Mouse (Mus musculus) megakaryocyte-erythroid progenitor cell, adult 5-6 weeks (primary cell): Measurements from ENCODE around the gene Zfp735. TPM values are rescaled to one million over a fixed set of nuclear protein-coding genes. Genes with fewer than 3 reads are reported as not detected.

Experiments
- ATAC-seq: replicated peaks from 2 replicates; pipeline ENCODE4 v1.8.0; 2016; ENCODE audit warnings: mild to moderate bottlenecking, inconsistent platforms; ENCODE audit not compliant: severe bottlenecking, poor library complexity, low FRiP score, low TSS enrichment
- total RNA-seq, 2 experiments: library from RNA; stranded (forward) in 1 of 2; stranded (reverse) in 1 of 2; fragments of 200-1000, 215-1000 nt in 1 of 2; fragments of >200 nt in 1 of 2; fragmentation: Nextera tagmentation in 1 of 2; gene quantifications; 2 replicates each; pipeline ENCODE4 v1.2.3; 2014 to 2017

The Zfp735 gene
- not detected in 2 replicates for total RNA-seq (2014; fragmentation: Nextera tagmentation)
- total RNA-seq (2017), result not detected in 2 replicates

DNA sequence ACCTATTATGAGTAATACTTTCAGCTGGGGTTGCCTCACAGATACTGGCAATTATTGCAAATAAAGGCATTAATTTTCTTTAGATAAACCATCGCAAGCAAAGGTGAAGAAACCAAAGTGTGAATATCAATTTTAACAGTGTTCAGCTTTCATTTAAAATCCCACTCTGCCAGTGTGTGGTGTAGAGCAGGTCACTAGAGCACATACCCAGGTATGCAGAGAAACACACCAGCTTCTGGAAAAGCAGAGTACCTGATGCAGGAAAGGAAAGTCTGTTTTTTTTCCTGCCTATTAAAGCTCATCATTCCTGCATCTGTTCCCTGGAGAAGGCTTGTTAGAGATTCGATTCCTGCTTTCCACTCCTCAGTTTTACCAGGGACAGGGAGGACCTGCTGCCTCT lies at the start of gene Zfp735:
TSS of gene Zfp735 (plus strand) at position 301 of the 400 bp plus-strand sequence.
- ATAC-seq, result no peak

DNA sequence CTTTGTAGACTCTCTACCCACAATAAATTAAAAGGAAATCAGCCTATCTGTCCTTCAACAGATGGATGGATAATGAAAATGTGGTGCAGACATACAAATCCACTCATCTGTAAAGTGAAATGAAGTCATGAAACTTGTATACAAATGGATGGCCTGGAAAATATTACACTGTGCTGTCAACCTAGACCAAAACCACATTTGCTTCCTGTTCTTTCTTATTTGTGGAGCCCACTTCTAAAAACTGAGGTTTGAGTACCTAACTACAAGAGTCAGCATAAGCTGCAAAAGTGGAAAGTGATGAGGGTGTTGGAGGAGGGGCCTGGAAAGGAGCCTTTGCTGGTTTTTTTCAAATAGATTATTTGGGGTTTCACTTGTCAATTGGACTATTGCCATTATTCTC lies 70.5 kb downstream of the Zfp735 start:
- no peak for ATAC-seq

Other genes starting within 250 kb of the Zfp735 start
- gene Olfr380, start 231.3 kb upstream of the Zfp735 start, total RNA-seq (2014; fragmentation: Nextera tagmentation), result not detected in 2 replicates
- not detected in 2 replicates for gene Olfr380, start 231.3 kb upstream of the Zfp735 start, total RNA-seq (2017)
- not detected in 2 replicates for gene Olfr381, start 197.2 kb upstream of the Zfp735 start, total RNA-seq (2014; fragmentation: Nextera tagmentation)
- not detected in 2 replicates for gene Olfr381, start 197.2 kb upstream of the Zfp735 start, total RNA-seq (2017)
- not detected in 2 replicates for gene Olfr382, start 171.6 kb upstream of the Zfp735 start, total RNA-seq (2014; fragmentation: Nextera tagmentation)
- not detected in 2 replicates for gene Olfr382, start 171.6 kb upstream of the Zfp735 start, total RNA-seq (2017)
- not detected in 2 replicates for gene Olfr385, start 95.8 kb upstream of the Zfp735 start, total RNA-seq (2014; fragmentation: Nextera tagmentation)
- not detected in 2 replicates for gene Olfr385, start 95.8 kb upstream of the Zfp735 start, total RNA-seq (2017)
- not detected in 2 replicates for gene Olfr384, start 90.2 kb upstream of the Zfp735 start, total RNA-seq (2014; fragmentation: Nextera tagmentation)
- gene Olfr384, start 90.2 kb upstream of the Zfp735 start, total RNA-seq (2017), result not detected in 2 replicates
- not detected in 2 replicates for gene Olfr389, start 91.9 kb downstream of the Zfp735 start, total RNA-seq (2014; fragmentation: Nextera tagmentation)
- gene Olfr389, start 91.9 kb downstream of the Zfp735 start, total RNA-seq (2017), result not detected in 2 replicates
- gene Olfr390, start 94.2 kb downstream of the Zfp735 start, total RNA-seq (2014; fragmentation: Nextera tagmentation), result not detected in 2 replicates
- not detected in 2 replicates for gene Olfr390, start 94.2 kb downstream of the Zfp735 start, total RNA-seq (2017)
- not detected in 2 replicates for gene Olfr391-ps, start 114.3 kb downstream of the Zfp735 start, total RNA-seq (2014; fragmentation: Nextera tagmentation)
- gene Olfr391-ps, start 114.3 kb downstream of the Zfp735 start, total RNA-seq (2017), result not detected in 2 replicates
- gene Olfr392, start 128.3 kb downstream of the Zfp735 start, total RNA-seq (2014; fragmentation: Nextera tagmentation), result not detected in 2 replicates
- gene Olfr392, start 128.3 kb downstream of the Zfp735 start, total RNA-seq (2017), result not detected in 2 replicates
- gene Olfr393, start 162.7 kb downstream of the Zfp735 start, total RNA-seq (2014; fragmentation: Nextera tagmentation), result not detected in 2 replicates
- gene Olfr393, start 162.7 kb downstream of the Zfp735 start, total RNA-seq (2017), result not detected in 2 replicates
- not detected in 2 replicates for gene Olfr394, start 202.0 kb downstream of the Zfp735 start, total RNA-seq (2014; fragmentation: Nextera tagmentation)
- gene Olfr394, start 202.0 kb downstream of the Zfp735 start, total RNA-seq (2017), result not detected in 2 replicates
- gene Olfr395, start 220.5 kb downstream of the Zfp735 start, total RNA-seq (2014; fragmentation: Nextera tagmentation), result not detected in 2 replicates
- gene Olfr395, start 220.5 kb downstream of the Zfp735 start, total RNA-seq (2017), result not detected in 2 replicates
- not detected in 2 replicates for gene Olfr23, start 247.9 kb downstream of the Zfp735 start, total RNA-seq (2014; fragmentation: Nextera tagmentation)
- not detected in 2 replicates for gene Olfr23, start 247.9 kb downstream of the Zfp735 start, total RNA-seq (2017)